Mouse (Mus musculus): Measurements from ENCODE around the gene Sbf2. TPM values are rescaled to one million over a fixed set of nuclear protein-coding genes. Genes with fewer than 3 reads are reported as not detected.

The Sbf2 gene
- polyA plus RNA-seq, 1 experiment from 2014 or later = 38.5 TPM

- Histone ChIP-seq H3K4me2 (no peak overlapping the region), H3K27ac (no peak overlapping the region), H3K36me3 (peaks cover 44% of the 10 kb centered on the region), H3K27me3 (no peaks in the 10 kb centered on the region), H3K4me3 (replicated peaks) (no peak overlapping the region), H3K9me3 (replicated peaks) (no peaks in the 10 kb centered on the region), H3K4me1 (no peaks in the 10 kb centered on the region), H3K9ac (no peak overlapping the region)
- 90% methylated on average over 1 of the region's 1 CpGs for WGBS
- ATAC-seq (replicated peaks; ENCODE audit: low FRiP score) = no peak
These were observed 253.2 kb downstream of the Sbf2 start for GRCm38 (mm10) chr7:110361516-110361915.

DNA sequence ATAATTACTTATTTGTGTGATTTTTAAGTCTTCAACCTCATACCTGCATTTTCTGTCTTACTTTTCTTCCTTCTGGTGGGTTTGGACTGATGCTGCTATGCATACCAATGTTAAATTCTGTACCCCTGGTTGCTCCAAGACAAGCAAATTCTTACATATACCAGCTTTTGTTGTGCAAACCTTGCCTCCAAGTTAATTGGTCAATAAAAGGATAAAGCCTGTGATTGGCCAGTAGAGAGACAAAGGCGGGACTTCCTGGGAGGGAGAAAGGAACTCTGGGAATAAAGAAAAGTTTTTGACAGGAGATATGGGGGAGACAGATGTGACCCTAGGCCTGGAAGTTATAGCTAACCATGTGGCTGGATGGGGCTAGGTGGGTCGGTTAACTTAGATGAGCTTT lies 255.3 kb downstream of the Sbf2 start:
- no peaks in the 10 kb centered on the region for H3K27me3 ChIP-seq
- H3K9me3 ChIP-seq (replicated peaks) = no peaks in the 10 kb centered on the region
- no peak overlapping the region for H3K27ac ChIP-seq
- no peaks in the 10 kb centered on the region for H3K4me1 ChIP-seq
- no peak for ATAC-seq (replicated peaks; ENCODE audit: low FRiP score)
- 93% methylated on average over 2 of the region's 2 CpGs for WGBS
- no peak overlapping the region for H3K4me3 ChIP-seq (replicated peaks)
- no peak overlapping the region for H3K9ac ChIP-seq
- peaks cover 29% of the 10 kb centered on the region for H3K36me3 ChIP-seq
- H3K4me2 ChIP-seq = no peak overlapping the region

- no peak for ATAC-seq (replicated peaks; ENCODE audit: low FRiP score)
- no peak overlapping the region for H3K9ac ChIP-seq
- peaks cover 20% of the 10 kb centered on the region; the same call in 1 of the 2 replicates for H3K36me3 ChIP-seq
- H3K27ac ChIP-seq = no peak overlapping the region
- H3K4me2 ChIP-seq = no peak overlapping the region
- no peaks in the 10 kb centered on the region for H3K9me3 ChIP-seq (replicated peaks)
- WGBS = 65% methylated on average over 2 of the region's 2 CpGs
- H3K4me3 ChIP-seq (replicated peaks) = no peak overlapping the region
- no peaks in the 10 kb centered on the region for H3K27me3 ChIP-seq
- H3K4me1 ChIP-seq = no peaks in the 10 kb centered on the region
These were observed 260.8 kb downstream of the Sbf2 start for GRCm38 (mm10) chr7:110353971-110354370.

DNA sequence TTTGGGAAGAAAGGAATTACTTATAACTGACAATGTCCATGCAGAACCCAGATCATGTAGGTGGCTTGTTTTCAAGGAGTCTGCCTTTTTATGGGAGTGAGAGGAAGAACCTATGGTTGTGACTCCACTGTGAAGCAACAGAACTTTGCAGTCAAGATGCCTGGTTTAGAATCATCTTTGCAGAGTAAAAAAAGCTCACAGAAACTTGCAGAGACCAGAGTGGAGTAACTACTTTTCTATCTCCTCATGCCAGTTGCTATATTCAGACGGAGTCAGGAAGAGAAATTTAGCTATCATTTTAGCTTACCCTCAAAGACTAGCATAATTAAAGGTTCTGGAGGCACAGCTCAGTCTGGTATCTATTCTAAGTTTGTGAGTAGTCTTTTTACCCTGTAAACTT lies 267.5 kb downstream of the Sbf2 start:
- no peaks in the 10 kb centered on the region for H3K4me1 ChIP-seq
- peaks cover 28% of the 10 kb centered on the region for H3K36me3 ChIP-seq
- H3K27me3 ChIP-seq = no peaks in the 10 kb centered on the region
- WGBS = 73% methylated on average over 1 of the region's 1 CpGs
- no peak overlapping the region for H3K4me3 ChIP-seq (replicated peaks)
- no peak overlapping the region for H3K9ac ChIP-seq
- no peaks in the 10 kb centered on the region for H3K9me3 ChIP-seq (replicated peaks)
- H3K27ac ChIP-seq = no peak overlapping the region
- no peak for ATAC-seq (replicated peaks; ENCODE audit: low FRiP score)
- H3K4me2 ChIP-seq = no peak overlapping the region

DNA sequence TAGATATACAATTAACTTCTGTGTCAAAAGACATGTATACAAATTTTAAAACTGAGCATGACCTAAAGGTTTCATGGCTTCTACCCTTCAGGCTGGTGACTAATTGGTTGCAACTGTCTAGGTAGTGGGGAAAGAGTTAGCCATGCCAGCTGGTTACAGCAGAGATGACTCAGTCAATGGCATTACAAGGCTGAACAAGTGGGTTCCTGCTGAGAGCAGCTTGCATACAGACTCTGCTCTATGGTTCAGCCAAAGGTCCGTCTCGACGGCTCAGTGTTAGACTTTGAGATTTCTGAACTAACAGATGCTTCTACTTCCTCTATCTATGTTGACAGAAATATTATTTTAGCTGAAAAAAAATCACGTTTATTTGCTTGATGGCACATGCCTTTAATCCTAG lies 277.1 kb downstream of the Sbf2 start:
- Histone ChIP-seq H3K27ac (no peak overlapping the region), H3K36me3 (peaks cover 66% of the 10 kb centered on the region), H3K9me3 (replicated peaks) (no peaks in the 10 kb centered on the region), H3K27me3 (no peaks in the 10 kb centered on the region), H3K4me2 (no peak overlapping the region), H3K9ac (no peak overlapping the region), H3K4me3 (replicated peaks) (no peak overlapping the region), H3K4me1 (no peaks in the 10 kb centered on the region)
- ATAC-seq (replicated peaks; ENCODE audit: low FRiP score) = no peak
- 89% methylated on average over 4 of the region's 4 CpGs for WGBS

DNA sequence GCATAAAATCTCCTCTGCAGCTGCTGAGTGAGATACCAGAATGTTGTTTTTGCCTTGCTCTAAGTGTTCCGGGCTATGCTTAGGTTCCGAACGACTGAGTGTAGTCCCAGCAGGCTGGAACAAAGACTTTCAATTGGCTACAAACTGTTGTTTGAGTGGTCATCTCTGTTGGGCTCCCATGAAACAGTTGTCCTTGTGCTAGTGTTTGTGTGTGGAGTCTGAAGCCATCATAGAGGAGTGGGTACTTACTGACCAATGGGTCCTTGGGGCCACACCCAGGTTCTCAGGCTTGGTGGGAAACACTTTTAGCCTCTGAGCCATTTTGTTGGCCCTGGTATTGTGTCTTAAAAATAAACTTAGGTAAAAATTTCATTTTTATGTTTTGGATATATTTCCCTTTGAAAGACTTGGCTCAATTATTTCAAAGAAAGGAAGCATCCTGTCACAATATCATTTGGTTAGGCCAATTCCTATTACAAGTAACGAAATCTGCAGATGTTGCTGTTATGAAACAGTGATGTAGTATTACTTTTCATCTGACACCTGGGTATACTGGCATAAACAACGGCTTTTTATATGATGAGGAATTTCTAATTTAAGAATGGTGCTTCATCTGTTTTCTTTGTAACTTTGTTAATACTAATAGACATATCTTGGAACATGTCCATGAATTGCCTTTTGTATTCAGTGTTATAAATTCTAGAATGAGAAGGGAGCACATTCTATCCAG lies 289.2 kb downstream of the Sbf2 start:
- no peak overlapping the region for H3K27ac ChIP-seq
- H3K9ac ChIP-seq = no peak overlapping the region
- no peak overlapping the region for H3K4me3 ChIP-seq (replicated peaks)
- no peak overlapping the region for H3K4me2 ChIP-seq
- ATAC-seq (replicated peaks; ENCODE audit: low FRiP score) = no peak
- H3K4me1 ChIP-seq = no peaks in the 10 kb centered on the region
- H3K27me3 ChIP-seq = no peaks in the 10 kb centered on the region
- 90% methylated on average over 5 of the region's 5 CpGs for WGBS
- peaks cover 84% of the 10 kb centered on the region for H3K36me3 ChIP-seq
- H3K9me3 ChIP-seq (replicated peaks) = no peaks in the 10 kb centered on the region

- no peak overlapping the region for H3K4me3 ChIP-seq (replicated peaks)
- H3K4me2 ChIP-seq = no peak overlapping the region
- no peaks in the 10 kb centered on the region for H3K27me3 ChIP-seq
- no peak overlapping the region for H3K9ac ChIP-seq
- H3K9me3 ChIP-seq (replicated peaks) = no peaks in the 10 kb centered on the region
- no peak for ATAC-seq (replicated peaks; ENCODE audit: low FRiP score)
- no peaks in the 10 kb centered on the region for H3K4me1 ChIP-seq
- H3K36me3 ChIP-seq = peaks cover 84% of the 10 kb centered on the region
- WGBS = 90% methylated on average over 1 of the region's 1 CpGs
- no peak overlapping the region for H3K27ac ChIP-seq
These were observed 289.9 kb downstream of the Sbf2 start for GRCm38 (mm10) chr7:110324852-110325251.

DNA sequence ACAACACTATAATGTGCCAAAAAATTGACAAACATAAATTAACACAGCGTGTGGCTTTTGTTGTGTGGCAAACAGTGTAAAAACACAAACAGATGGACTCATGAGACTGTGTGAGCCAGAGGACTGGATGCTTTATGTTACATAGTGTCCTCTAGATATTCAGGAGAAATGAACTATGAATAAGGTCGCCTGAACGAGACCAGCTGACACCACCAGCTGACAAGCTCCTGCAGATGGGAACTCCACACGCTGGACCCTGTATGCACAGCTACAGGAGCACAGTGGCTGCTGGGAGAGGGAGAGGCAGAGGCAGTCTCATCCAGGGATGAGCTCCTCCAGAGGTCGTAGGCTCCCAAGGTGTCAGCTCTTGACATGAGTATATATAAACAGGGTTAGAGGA lies 293.6 kb downstream of the Sbf2 start:
- WGBS = 83% methylated on average over 5 of the region's 5 CpGs
- no peak for ATAC-seq (replicated peaks; ENCODE audit: low FRiP score)
- H3K36me3 ChIP-seq = peaks cover 61% of the 10 kb centered on the region

DNA sequence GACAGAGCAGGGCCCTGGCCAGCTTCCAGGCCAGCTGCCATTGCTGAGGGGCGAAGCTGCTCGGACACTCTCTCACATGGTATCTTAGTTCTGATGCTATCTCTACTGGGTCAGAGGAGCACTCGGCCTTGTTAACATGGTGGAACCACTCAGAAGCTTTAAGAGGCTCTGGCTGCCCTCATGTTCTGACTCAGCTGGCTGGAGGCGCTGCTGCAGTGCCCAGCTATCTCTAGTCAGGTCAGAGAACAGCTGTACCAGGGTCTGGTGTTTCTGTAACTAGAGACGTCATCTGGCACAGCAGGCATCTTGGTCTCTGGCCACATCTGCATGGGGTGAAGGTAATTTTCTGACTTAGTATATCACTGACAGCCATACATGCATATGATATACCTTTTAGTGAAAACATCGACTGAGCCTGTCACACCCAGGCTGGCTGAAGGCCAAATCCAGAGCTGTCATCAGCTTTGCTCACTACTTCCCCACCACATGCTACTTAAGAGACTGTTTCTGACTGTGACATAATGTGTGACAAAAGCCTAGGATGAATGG lies 295.7 kb downstream of the Sbf2 start:
- no peak overlapping the region for H3K4me2 ChIP-seq
- no peaks in the 10 kb centered on the region for H3K27me3 ChIP-seq
- 77% methylated on average over 6 of the region's 6 CpGs for WGBS
- no peak overlapping the region for H3K4me3 ChIP-seq (replicated peaks)
- H3K9ac ChIP-seq = no peak overlapping the region
- H3K27ac ChIP-seq = peak overlapping the region; percentile 66
- no peaks in the 10 kb centered on the region for H3K9me3 ChIP-seq (replicated peaks)
- H3K4me1 ChIP-seq = no peaks in the 10 kb centered on the region
- H3K36me3 ChIP-seq = peaks cover 61% of the 10 kb centered on the region
- no peak for ATAC-seq (replicated peaks; ENCODE audit: low FRiP score)

More for the DNA sequence above, 293.6 kb downstream of the Sbf2 start:
- no peaks in the 10 kb centered on the region for H3K27me3 ChIP-seq
- no peaks in the 10 kb centered on the region for H3K9me3 ChIP-seq (replicated peaks)
- H3K4me2 ChIP-seq = no peak overlapping the region
- H3K4me3 ChIP-seq (replicated peaks) = no peak overlapping the region
- H3K27ac ChIP-seq = no peak overlapping the region
- H3K9ac ChIP-seq = no peak overlapping the region
- no peaks in the 10 kb centered on the region for H3K4me1 ChIP-seq

DNA sequence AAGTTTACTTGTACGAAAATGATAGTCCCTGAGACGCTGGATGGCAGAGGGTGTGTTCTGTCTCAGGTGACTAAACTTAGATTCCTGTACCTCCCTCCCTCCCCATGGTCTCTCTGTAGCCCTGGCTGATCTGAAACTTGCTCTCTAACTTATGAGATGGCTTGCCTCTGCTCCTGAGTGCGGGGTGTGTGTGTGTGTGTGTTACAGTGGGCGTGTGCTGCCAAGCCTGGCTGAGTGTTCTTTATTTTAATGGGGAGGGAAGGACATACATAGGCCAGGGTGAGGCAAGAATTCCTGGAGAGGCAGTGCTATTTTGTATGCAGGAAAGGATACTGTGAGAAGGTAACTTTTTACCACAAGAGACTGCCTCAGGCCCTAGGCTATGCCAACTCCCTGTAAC lies 297.3 kb downstream of the Sbf2 start:
- no peaks in the 10 kb centered on the region for H3K4me1 ChIP-seq
- 81% methylated on average over 4 of the region's 4 CpGs for WGBS
- ATAC-seq (replicated peaks; ENCODE audit: low FRiP score) = no peak

DNA sequence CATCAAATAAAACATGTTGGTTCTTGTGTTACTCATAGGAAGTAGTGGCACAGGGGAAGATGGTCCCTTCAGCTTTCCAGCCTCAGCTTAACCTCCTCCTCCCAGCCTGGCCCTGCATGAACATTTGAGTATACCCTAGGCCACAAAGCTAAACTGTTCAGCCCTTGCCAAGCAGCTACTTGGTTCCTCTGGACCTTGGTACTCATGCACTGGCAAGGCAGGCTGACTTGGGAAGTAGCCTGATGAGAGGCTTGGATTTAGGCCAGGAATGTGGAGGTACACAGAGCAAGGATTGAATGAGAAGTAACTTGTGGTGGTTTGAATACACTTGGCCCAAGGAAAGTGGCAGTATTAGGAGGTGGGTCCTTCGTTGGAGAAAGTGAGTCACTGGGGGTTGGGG lies 299.4 kb downstream of the Sbf2 start:
- H3K9me3 ChIP-seq (replicated peaks) = no peaks in the 10 kb centered on the region
- H3K36me3 ChIP-seq = peaks cover 73% of the 10 kb centered on the region
- no peaks in the 10 kb centered on the region for H3K27me3 ChIP-seq
- H3K27ac ChIP-seq = no peak overlapping the region
- H3K4me3 ChIP-seq (replicated peaks) = no peak overlapping the region
- no peaks in the 10 kb centered on the region for H3K4me1 ChIP-seq
- H3K4me2 ChIP-seq = no peak overlapping the region
- ATAC-seq (replicated peaks; ENCODE audit: low FRiP score) = no peak
- H3K9ac ChIP-seq = no peak overlapping the region
- 85% methylated on average over 1 of the region's 1 CpGs for WGBS

More for the DNA sequence above, 297.3 kb downstream of the Sbf2 start:
- Histone ChIP-seq H3K4me3 (replicated peaks) (no peak overlapping the region), H3K9ac (no peak overlapping the region), H3K27ac (0 out of 2 replicates have a peak overlapping the region, but pooled peaks have one; percentile 2), H3K4me2 (no peak overlapping the region), H3K36me3 (peaks cover 65% of the 10 kb centered on the region), H3K27me3 (no peaks in the 10 kb centered on the region), H3K9me3 (replicated peaks) (no peaks in the 10 kb centered on the region)

DNA sequence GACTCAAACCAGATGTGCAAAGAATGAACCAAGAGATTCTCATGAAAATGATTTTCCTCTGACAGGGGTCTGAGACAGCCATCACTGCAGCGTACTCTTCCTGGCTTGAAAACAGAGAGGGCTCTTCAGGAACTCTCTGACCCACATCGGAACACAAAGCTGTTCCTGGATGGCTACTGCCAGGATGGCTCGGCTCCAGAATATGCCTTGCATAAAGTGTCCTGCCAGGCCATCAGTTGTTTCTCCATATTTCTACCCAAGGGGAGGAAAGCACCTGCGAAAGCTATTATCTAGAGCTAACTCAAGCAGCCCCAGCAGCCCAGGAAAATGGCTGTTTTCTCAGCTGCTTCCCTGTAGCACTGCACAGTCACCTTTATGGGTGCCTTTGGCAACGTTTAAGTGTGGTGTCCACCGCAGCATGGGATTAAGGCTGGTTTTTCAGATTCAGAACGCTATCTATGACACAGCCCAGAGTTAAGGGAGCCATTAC lies 300.3 kb downstream of the Sbf2 start:
- no peak overlapping the region for H3K9ac ChIP-seq
- H3K27me3 ChIP-seq = no peaks in the 10 kb centered on the region
- peaks cover 77% of the 10 kb centered on the region for H3K36me3 ChIP-seq
- H3K27ac ChIP-seq = no peak overlapping the region
- 92% methylated on average over 7 of the region's 7 CpGs for WGBS
- no peaks in the 10 kb centered on the region for H3K4me1 ChIP-seq
- no peak for ATAC-seq (replicated peaks; ENCODE audit: low FRiP score)
- H3K9me3 ChIP-seq (replicated peaks) = no peaks in the 10 kb centered on the region
- H3K4me2 ChIP-seq = no peak overlapping the region
- no peak overlapping the region for H3K4me3 ChIP-seq (replicated peaks)

All from kidney, embryonic 15.5 days (tissue).